Mouse (Mus musculus) stomach, embryonic 14.5 days (tissue): ENCODE measurements around the gene Junb. TPM values are rescaled to one million over a fixed set of nuclear protein-coding genes. Genes with fewer than 3 reads are reported as not detected.

Source experiments
- ATAC-seq: fragments of 200-750 bp; cut with Nextera tagmentation; 2 replicates; pipeline ENCODE4 v1.8.0; 2017; ENCODE audit warnings: low read depth, moderate TSS enrichment; ENCODE audit not compliant: insufficient number of reproducible peaks, insufficient read depth, low FRiP score
- H3K27ac ChIP-seq: fragments of 300-500 bp; sonication (generic); 2 replicates; pipeline ENCODE4 v1.5.1; 2014; ENCODE audit warnings: mild to moderate bottlenecking, low read length, moderate library complexity, mixed read lengths
- H3K27me3 ChIP-seq: fragments of 300-500 bp; sonication (generic); 2 replicates; pipeline ENCODE4 v1.6.1; 2014; ENCODE audit warnings: low read length, control low read depth, mixed read lengths; ENCODE audit not compliant: control insufficient read depth, insufficient read depth
- H3K36me3 ChIP-seq: fragments of 300-500 bp; sonication (generic); 2 replicates; pipeline ENCODE4 v1.6.1; 2014; ENCODE audit warnings: mild to moderate bottlenecking, control low read depth, low read length, moderate library complexity, mixed read lengths; ENCODE audit not compliant: control insufficient read depth, insufficient read depth
- H3K4me1 ChIP-seq: fragments of 300-500 bp; sonication (generic); 2 replicates; pipeline ENCODE4 v1.6.1; 2014; ENCODE audit warnings: low read length, control low read depth, mixed read lengths; ENCODE audit not compliant: control insufficient read depth, insufficient read depth
- H3K4me2 ChIP-seq: fragments of 300-500 bp; sonication (generic); replicated peaks from 2 replicates; pipeline ENCODE4 v1.6.1; 2014; ENCODE audit warnings: low read depth, low read length, control low read depth
- H3K4me3 ChIP-seq: fragments of 300-500 bp; sonication (generic); 2 replicates; pipeline ENCODE4 v1.5.1; 2014; ENCODE audit warnings: low read depth, low read length, control low read depth
- H3K9ac ChIP-seq: fragments of 300-500 bp; sonication (generic); replicated peaks from 2 replicates; pipeline ENCODE4 v1.6.1; 2014; ENCODE audit warnings: low read depth, mild to moderate bottlenecking, control low read depth, low read length, moderate library complexity, mixed read lengths
- H3K9me3 ChIP-seq: fragments of 300-500 bp; sonication (generic); 2 replicates; pipeline ENCODE4 v1.6.1; 2016; ENCODE audit warnings: low read depth, low read length, control low read depth; ENCODE audit not compliant: control insufficient read depth
- WGBS: fragments of 180-500 bp; shearing (Covaris S2); extraction: QIAGEN DNeasy Blood & Tissue Kit; methylation state at CpG from one replicate; pipeline ENCODE4 v1.1.7; 2014; 5-methylcytosine and 5-hydroxymethylcytosine counted together
- polyA plus RNA-seq: library from polyadenylated mRNA; unstranded; fragments of >200 nt; fragmentation: Nextera tagmentation; extraction: Ambion mirVana; gene quantifications from 2 replicates; pipeline ENCODE4 v1.2.1, GENCODE M21; 2014

The Junb gene
- polyA plus RNA-seq, 1 experiment from 2014 or later = 16.9 TPM

GRCm38 (mm10) chr8:84965731-84966291, 12.7 kb downstream of the Junb start:
- under 1% methylated on average over 41 of the region's 41 CpGs for WGBS
- Histone ChIP-seq H3K4me2 (peak overlapping the region; percentile 94), H3K27ac (peak overlapping the region; percentile 59)

GRCm38 (mm10) chr8:84963952-84964351, 14.6 kb downstream of the Junb start:
- Histone ChIP-seq H3K36me3 (no peaks in the 10 kb centered on the region; the same call in 1 of the 2 replicates), H3K9me3 (no peaks in the 10 kb centered on the region), H3K4me1 (peaks cover 17% of the 10 kb centered on the region), H3K4me2 (no peak overlapping the region), H3K9ac (no peak overlapping the region), H3K4me3 (no peak overlapping the region), H3K27ac (no peak overlapping the region), H3K27me3 (no peaks in the 10 kb centered on the region)
- 85% methylated on average over 4 of the region's 4 CpGs for WGBS
- ATAC-seq = no peak

More at GRCm38 (mm10) chr8:84965731-84966291, 12.7 kb downstream of the Junb start:
- Histone ChIP-seq H3K9ac (peak overlapping the region; percentile 68), H3K9me3 (no peaks in the 10 kb centered on the region), H3K27me3 (no peaks in the 10 kb centered on the region), H3K4me3 (peak overlapping the region; percentile 61), H3K36me3 (no peaks in the 10 kb centered on the region; the same call in 1 of the 2 replicates), H3K4me1 (peaks cover 21% of the 10 kb centered on the region)
- ATAC-seq = peak; percentile 90

GRCm38 (mm10) chr8:84959811-84960210, 18.7 kb downstream of the Junb start:
- H3K36me3 ChIP-seq = peaks cover 8% of the 10 kb centered on the region; the same call in 1 of the 2 replicates
- no peak for ATAC-seq
- H3K4me2 ChIP-seq = no peak overlapping the region
- no peak overlapping the region for H3K27ac ChIP-seq
- H3K4me1 ChIP-seq = no peaks in the 10 kb centered on the region
- H3K9me3 ChIP-seq = no peaks in the 10 kb centered on the region
- H3K27me3 ChIP-seq = no peaks in the 10 kb centered on the region
- WGBS = 94% methylated on average over 7 of the region's 7 CpGs
- H3K4me3 ChIP-seq = no peak overlapping the region
- H3K9ac ChIP-seq = no peak overlapping the region

GRCm38 (mm10) chr8:84956768-84957167, 21.8 kb downstream of the Junb start:
- ATAC-seq = no peak
- H3K9me3 ChIP-seq = no peaks in the 10 kb centered on the region
- H3K9ac ChIP-seq = no peak overlapping the region
- H3K27ac ChIP-seq = no peak overlapping the region
- 50% methylated on average over 2 of the region's 2 CpGs for WGBS
- no peaks in the 10 kb centered on the region for H3K27me3 ChIP-seq
- H3K4me3 ChIP-seq = no peak overlapping the region
- peaks cover 8% of the 10 kb centered on the region; the same call in 1 of the 2 replicates for H3K36me3 ChIP-seq
- no peaks in the 10 kb centered on the region for H3K4me1 ChIP-seq
- no peak overlapping the region for H3K4me2 ChIP-seq

GRCm38 (mm10) chr8:84952612-84953255, 25.8 kb downstream of the Junb start:
- no peaks in the 10 kb centered on the region for H3K9me3 ChIP-seq
- 8% methylated on average over 18 of the region's 18 CpGs for WGBS
- peaks cover 3% of the 10 kb centered on the region; the same call in 1 of the 2 replicates for H3K36me3 ChIP-seq
- H3K4me3 ChIP-seq = no peak overlapping the region
- no peak overlapping the region; the same call in 1 of the 2 replicates for H3K4me2 ChIP-seq
- H3K4me1 ChIP-seq = no peaks in the 10 kb centered on the region
- no peak overlapping the region for H3K9ac ChIP-seq
- no peak overlapping the region for H3K27ac ChIP-seq
- no peaks in the 10 kb centered on the region for H3K27me3 ChIP-seq
- peak; percentile 46; the same call in 1 of the 2 replicates for ATAC-seq

GRCm38 (mm10) chr8:84949753-84950152, 28.8 kb downstream of the Junb start:
- Histone ChIP-seq H3K27me3 (peaks cover 24% of the 10 kb centered on the region), H3K4me3 (no peak overlapping the region), H3K9me3 (no peaks in the 10 kb centered on the region), H3K4me1 (0 out of 2 replicates have a peak, but pooled peaks cover 6% of the 10 kb centered on the region), H3K9ac (no peak overlapping the region), H3K36me3 (no peaks in the 10 kb centered on the region), H3K4me2 (no peak overlapping the region), H3K27ac (no peak overlapping the region)
- 18% methylated on average over 12 of the region's 12 CpGs for WGBS
- no peak for ATAC-seq

- Histone ChIP-seq H3K9me3 (no peaks in the 10 kb centered on the region), H3K27ac (no peak overlapping the region), H3K4me2 (no peak overlapping the region), H3K36me3 (no peaks in the 10 kb centered on the region), H3K9ac (no peak overlapping the region), H3K4me3 (no peak overlapping the region), H3K4me1 (0 out of 2 replicates have a peak, but pooled peaks cover 6% of the 10 kb centered on the region), H3K27me3 (peaks cover 30% of the 10 kb centered on the region)
- ATAC-seq = 0 out of 2 replicates have a peak, but pooled peaks have one; percentile 48
- WGBS = 15% methylated on average over 9 of the region's 9 CpGs
Observed at GRCm38 (mm10) chr8:84947241-84947545, 31.3 kb downstream of the Junb start.

- WGBS = 14% methylated on average over 17 of the region's 17 CpGs
- peaks cover 30% of the 10 kb centered on the region for H3K27me3 ChIP-seq
Observed at GRCm38 (mm10) chr8:84946528-84947240, 31.8 kb downstream of the Junb start, which contains the start of gene Rtbdn. Gene Rtbdn (plus strand): TSS chr8:84946991.

More at GRCm38 (mm10) chr8:84946528-84947240, 31.8 kb downstream of the Junb start, which contains the start of gene Rtbdn:
- H3K9ac ChIP-seq = no peak within 1 kb of the TSS
- H3K4me2 ChIP-seq = peak within 1 kb of the TSS; percentile 64
- H3K4me1 ChIP-seq = 0 out of 2 replicates have a peak, but pooled peaks cover 6% of the 10 kb centered on the region
- H3K4me3 ChIP-seq = peak within 1 kb of the TSS; percentile 34
- H3K36me3 ChIP-seq = no peaks in the 10 kb centered on the region
- ATAC-seq = no peak
- no peaks in the 10 kb centered on the region for H3K9me3 ChIP-seq
- H3K27ac ChIP-seq = no peak within 1 kb of the TSS
